Mouse (Mus musculus) stomach, embryonic 14.5 days (tissue): ENCODE measurements around the gene Esrra. TPM values are rescaled to one million over a fixed set of nuclear protein-coding genes. Genes with fewer than 3 reads are reported as not detected.

ENCODE experiments used
- ATAC-seq: fragments of 200-750 bp; cut with Nextera tagmentation; 2 replicates; pipeline ENCODE4 v1.8.0; 2017; ENCODE audit warnings: low read depth, moderate TSS enrichment; ENCODE audit not compliant: insufficient number of reproducible peaks, insufficient read depth, low FRiP score
- H3K27ac ChIP-seq: fragments of 300-500 bp; sonication (generic); 2 replicates; pipeline ENCODE4 v1.5.1; 2014; ENCODE audit warnings: mild to moderate bottlenecking, low read length, moderate library complexity, mixed read lengths
- H3K27me3 ChIP-seq: fragments of 300-500 bp; sonication (generic); 2 replicates; pipeline ENCODE4 v1.6.1; 2014; ENCODE audit warnings: low read length, control low read depth, mixed read lengths; ENCODE audit not compliant: control insufficient read depth, insufficient read depth
- H3K36me3 ChIP-seq: fragments of 300-500 bp; sonication (generic); 2 replicates; pipeline ENCODE4 v1.6.1; 2014; ENCODE audit warnings: mild to moderate bottlenecking, control low read depth, low read length, moderate library complexity, mixed read lengths; ENCODE audit not compliant: control insufficient read depth, insufficient read depth
- H3K4me1 ChIP-seq: fragments of 300-500 bp; sonication (generic); 2 replicates; pipeline ENCODE4 v1.6.1; 2014; ENCODE audit warnings: low read length, control low read depth, mixed read lengths; ENCODE audit not compliant: control insufficient read depth, insufficient read depth
- H3K4me2 ChIP-seq: fragments of 300-500 bp; sonication (generic); replicated peaks from 2 replicates; pipeline ENCODE4 v1.6.1; 2014; ENCODE audit warnings: low read depth, low read length, control low read depth
- H3K4me3 ChIP-seq: fragments of 300-500 bp; sonication (generic); 2 replicates; pipeline ENCODE4 v1.5.1; 2014; ENCODE audit warnings: low read depth, low read length, control low read depth
- H3K9ac ChIP-seq: fragments of 300-500 bp; sonication (generic); replicated peaks from 2 replicates; pipeline ENCODE4 v1.6.1; 2014; ENCODE audit warnings: low read depth, mild to moderate bottlenecking, control low read depth, low read length, moderate library complexity, mixed read lengths
- H3K9me3 ChIP-seq: fragments of 300-500 bp; sonication (generic); 2 replicates; pipeline ENCODE4 v1.6.1; 2016; ENCODE audit warnings: low read depth, low read length, control low read depth; ENCODE audit not compliant: control insufficient read depth
- WGBS: fragments of 180-500 bp; shearing (Covaris S2); extraction: QIAGEN DNeasy Blood & Tissue Kit; methylation state at CpG from one replicate; pipeline ENCODE4 v1.1.7; 2014; 5-methylcytosine and 5-hydroxymethylcytosine counted together
- polyA plus RNA-seq: library from polyadenylated mRNA; unstranded; fragments of >200 nt; fragmentation: Nextera tagmentation; extraction: Ambion mirVana; gene quantifications from 2 replicates; pipeline ENCODE4 v1.2.1, GENCODE M21; 2014

Esrra gene
- polyA plus RNA-seq, 1 experiment from 2014 or later, result 6.8 TPM

- H3K9ac ChIP-seq, result no peak overlapping the region
- no peak for ATAC-seq
- H3K4me3 ChIP-seq, result peak overlapping the region; percentile 12
- H3K36me3 ChIP-seq, result no peaks in the 10 kb centered on the region
- WGBS, result 20% methylated on average over 26 of the region's 26 CpGs
- peaks cover 4% of the 10 kb centered on the region for H3K4me1 ChIP-seq
- H3K27me3 ChIP-seq, result peaks cover 32% of the 10 kb centered on the region
- H3K4me2 ChIP-seq, result peak overlapping the region; percentile 30
- H3K27ac ChIP-seq, result peak overlapping the region; percentile 44; the same call in 1 of the 2 replicates
- H3K9me3 ChIP-seq, result no peaks in the 10 kb centered on the region
These were observed 5.1 kb upstream of the Esrra start for GRCm38 (mm10) chr19:6926559-6927255.

GRCm38 (mm10) chr19:6925611-6926329, 4.2 kb upstream of the Esrra start:
- H3K4me2 ChIP-seq, result peak overlapping the region; percentile 31
- H3K27ac ChIP-seq, result peak overlapping the region; percentile 44; the same call in 1 of the 2 replicates
- H3K9ac ChIP-seq, result no peak overlapping the region
- no peak overlapping the region for H3K4me3 ChIP-seq
- WGBS, result 13% methylated on average over 40 of the region's 40 CpGs
- no peak for ATAC-seq
- H3K4me1 ChIP-seq, result peaks cover 5% of the 10 kb centered on the region
- no peaks in the 10 kb centered on the region for H3K36me3 ChIP-seq
- H3K27me3 ChIP-seq, result peaks cover 28% of the 10 kb centered on the region
- no peaks in the 10 kb centered on the region for H3K9me3 ChIP-seq

- no peak for ATAC-seq
- 9% methylated on average over 9 of the region's 9 CpGs for WGBS
- Histone ChIP-seq H3K4me1 (peaks cover 10% of the 10 kb centered on the region), H3K4me2 (peak within 1 kb of the TSS; percentile 31), H3K9me3 (no peaks in the 10 kb centered on the region), H3K27me3 (peaks cover 28% of the 10 kb centered on the region), H3K4me3 (peak within 1 kb of the TSS; percentile 12; the same call in 1 of the 2 replicates), H3K9ac (no peak within 1 kb of the TSS), H3K36me3 (no peaks in the 10 kb centered on the region), H3K27ac (peak within 1 kb of the TSS; percentile 44; the same call in 1 of the 2 replicates)
These were observed 3.6 kb upstream of the Esrra start, which contains the start of gene Catsperz for GRCm38 (mm10) chr19:6925307-6925573. TSS of gene Catsperz (minus strand) at chr19:6925380.

GRCm38 (mm10) chr19:6924461-6925306, 3.1 kb upstream of the Esrra start:
- Histone ChIP-seq H3K4me2 (peak overlapping the region; percentile 31), H3K36me3 (no peaks in the 10 kb centered on the region), H3K9me3 (no peaks in the 10 kb centered on the region), H3K4me3 (peak overlapping the region; percentile 12; the same call in 1 of the 2 replicates), H3K4me1 (peaks cover 16% of the 10 kb centered on the region), H3K27ac (no peak overlapping the region), H3K27me3 (peaks cover 28% of the 10 kb centered on the region), H3K9ac (no peak overlapping the region)
- ATAC-seq, result no peak
- 4% methylated on average over 39 of the region's 39 CpGs for WGBS

DNA sequence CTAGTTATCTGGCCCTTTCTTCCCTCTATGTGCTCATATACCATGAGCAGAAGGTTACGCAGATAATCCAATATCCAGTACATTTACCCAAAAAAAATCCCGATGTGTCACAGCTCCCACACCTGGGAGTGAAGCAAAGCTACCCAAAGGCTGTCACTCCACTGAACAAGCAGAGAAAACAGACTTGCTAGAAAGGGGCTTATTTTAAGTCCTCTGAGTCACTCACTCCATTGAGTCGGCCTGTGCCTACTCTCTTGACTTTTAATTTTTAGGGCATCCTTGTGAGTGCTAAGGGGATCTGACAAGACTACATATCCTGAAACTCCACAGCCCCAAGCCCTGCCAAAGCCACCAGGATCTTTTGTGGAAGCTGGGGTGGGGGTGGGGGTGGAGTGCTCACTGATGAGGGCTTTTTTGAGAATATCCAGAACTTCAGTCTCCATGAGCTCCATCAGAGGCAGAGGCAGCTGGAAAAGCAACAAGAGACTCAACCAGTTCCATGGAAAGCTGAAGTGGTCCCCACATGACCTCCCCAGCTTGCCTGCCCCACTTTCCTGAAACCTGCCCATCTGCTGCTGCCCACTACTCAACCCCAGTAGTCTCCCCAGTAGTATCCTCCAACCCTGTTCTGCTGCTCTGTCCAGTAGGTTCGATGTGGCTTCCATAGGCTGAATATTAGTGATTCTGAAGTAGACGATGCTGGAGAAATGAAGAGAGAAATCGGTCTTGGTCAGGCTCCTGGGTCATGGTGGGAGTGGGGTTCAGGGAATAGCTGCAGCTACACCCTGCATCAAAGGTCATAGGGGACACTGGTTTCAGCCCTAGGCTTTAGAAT, 1.5 kb upstream of the Esrra start:
- H3K4me2 ChIP-seq, result no peak overlapping the region
- no peak for ATAC-seq
- peaks cover 28% of the 10 kb centered on the region for H3K27me3 ChIP-seq
- 62% methylated on average over 6 of the region's 6 CpGs for WGBS
- H3K27ac ChIP-seq, result no peak overlapping the region
- H3K9ac ChIP-seq, result no peak overlapping the region
- no peaks in the 10 kb centered on the region for H3K36me3 ChIP-seq
- peaks cover 16% of the 10 kb centered on the region for H3K4me1 ChIP-seq
- no peak overlapping the region; the same call in 1 of the 2 replicates for H3K4me3 ChIP-seq
- H3K9me3 ChIP-seq, result no peaks in the 10 kb centered on the region

DNA sequence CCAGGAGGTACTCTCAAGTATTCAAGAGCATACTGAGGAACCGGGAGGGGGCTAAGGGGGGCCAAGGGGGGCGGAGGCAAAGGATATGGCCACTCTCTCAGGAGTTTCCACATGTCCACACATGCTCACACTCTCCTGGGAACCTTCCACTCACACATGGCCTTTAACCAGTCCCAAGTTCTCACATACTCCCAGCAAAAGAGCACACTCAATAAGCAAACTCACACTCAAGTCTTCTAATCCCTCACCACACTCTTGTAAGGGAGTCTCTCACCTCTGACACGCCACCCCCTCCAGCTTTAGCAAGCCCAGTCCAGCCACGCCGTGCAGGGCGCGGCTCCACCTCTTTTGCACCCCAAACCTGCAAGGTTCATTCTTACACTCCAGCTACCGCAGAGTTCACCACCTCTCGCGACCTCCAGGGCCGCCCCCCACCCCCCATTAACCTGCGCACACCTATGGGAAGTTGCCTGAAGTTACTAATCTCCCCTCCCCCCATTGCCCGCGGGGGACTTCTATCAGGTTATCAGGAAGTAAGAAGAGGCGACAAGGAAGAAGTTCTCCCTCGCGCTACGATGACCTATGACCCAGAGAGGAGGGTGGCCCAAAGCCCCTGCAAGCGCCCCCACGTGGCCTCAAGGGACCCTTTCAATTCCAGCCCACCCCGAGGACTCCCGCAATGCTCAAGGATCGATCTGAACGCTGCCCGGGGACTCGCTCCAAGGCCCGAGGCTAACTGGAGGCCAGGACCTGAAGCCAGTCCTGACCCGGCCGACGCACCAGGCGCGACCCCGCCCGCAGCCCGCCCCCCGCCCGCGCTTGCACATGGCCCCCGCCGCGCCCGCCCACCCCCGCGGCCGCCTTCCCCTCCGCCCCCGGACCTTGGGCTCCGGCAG, 624 bp downstream of the Esrra start:
- Histone ChIP-seq H3K9me3 (no peaks in the 10 kb centered on the region), H3K4me2 (peak overlapping the region; percentile 89), H3K4me1 (peaks cover 16% of the 10 kb centered on the region), H3K4me3 (peak overlapping the region; percentile 45), H3K27me3 (peaks cover 13% of the 10 kb centered on the region), H3K36me3 (no peaks in the 10 kb centered on the region), H3K9ac (peak overlapping the region; percentile 29), H3K27ac (peak overlapping the region; percentile 56; the same call in 1 of the 2 replicates)
- 2% methylated on average over 45 of the region's 48 CpGs for WGBS
- peak; percentile 1; the same call in 1 of the 2 replicates for ATAC-seq
